Mouse (Mus musculus) liver, adult 2 months (tissue): ENCODE measurements around the gene Pkp3. TPM values are rescaled to one million over a fixed set of nuclear protein-coding genes. Genes with fewer than 3 reads are reported as not detected.

ENCODE experiments used
- DNase-seq: peaks from one replicate; pipeline ENCODE4 v3.0.0-alpha.2; 2011; ENCODE audit warnings: low read depth, low spot score; ENCODE audit errors: extremely low read depth
- H3K27ac ChIP-seq: fragments of 200-500 bp; replicated peaks from 2 replicates; pipeline ENCODE4 v1.5.1; 2012; ENCODE audit warnings: low read depth, mild to moderate bottlenecking, control low read depth, inconsistent platforms, low read length; ENCODE audit not compliant: insufficient read depth
- H3K27me3 ChIP-seq: fragments of 200-500 bp; 2 replicates; pipeline ENCODE4 v1.6.1; 2012; ENCODE audit warnings: mild to moderate bottlenecking, moderate library complexity, low read length, inconsistent platforms; ENCODE audit not compliant: control insufficient read depth, insufficient read depth
- H3K36me3 ChIP-seq: fragments of 200-500 bp; 2 replicates; pipeline ENCODE4 v1.6.1; 2012; ENCODE audit warnings: low read length, inconsistent platforms; ENCODE audit not compliant: control insufficient read depth, insufficient read depth
- H3K4me1 ChIP-seq: fragments of 200-500 bp; 2 replicates; pipeline ENCODE4 v1.6.1; 2011; ENCODE audit warnings: low read length; ENCODE audit not compliant: control insufficient read depth, insufficient read depth
- H3K4me3 ChIP-seq: fragments of 200-500 bp; 2 replicates; pipeline ENCODE4 v1.5.1; 2011; ENCODE audit warnings: low read depth, mild to moderate bottlenecking, control low read depth, low read length, moderate library complexity; ENCODE audit not compliant: insufficient read depth
- H3K79me2 ChIP-seq: fragments of 200-500 bp; 2 replicates; pipeline ENCODE4 v1.6.1; 2012; ENCODE audit warnings: inconsistent platforms, mild to moderate bottlenecking, low read length, moderate library complexity; ENCODE audit not compliant: control insufficient read depth, insufficient read depth
- H3K9ac ChIP-seq: fragments of 200-500 bp; 2 replicates; pipeline ENCODE4 v1.6.1; 2012; ENCODE audit warnings: low read depth, mild to moderate bottlenecking, control low read depth, inconsistent platforms, low read length
- CTCF ChIP-seq: fragments of 200-500 bp; IDR thresholded peaks from 2 replicates; pipeline ENCODE4 v1.5.1; 2011; ENCODE audit warnings: low read depth, low read length, control low read depth
- POLR2A ChIP-seq: fragments of 200-500 bp; IDR thresholded peaks from 2 replicates; pipeline ENCODE4 v1.6.1; 2011; ENCODE audit warnings: low read length, control low read depth; ENCODE audit not compliant: insufficient read depth; ENCODE audit errors: extremely low read depth
- WGBS: fragments of 180-500 bp; shearing (Covaris S2); methylation state at CpG from one replicate; pipeline ENCODE4 v1.1.7; 2018; 5-methylcytosine and 5-hydroxymethylcytosine counted together
- polyA plus RNA-seq: library from polyadenylated mRNA; depleted of rRNA; stranded (reverse); fragments of >200 nt; gene quantifications from 2 replicates; pipeline ENCODE4 v1.2.3, GENCODE M21; 2012
- total RNA-seq: library from RNA; depleted of rRNA; stranded (reverse); fragments of >200 nt; gene quantifications from 2 replicates; pipeline ENCODE4 v1.2.3, GENCODE M21; 2014

Gene Pkp3
- total and polyA plus RNA-seq, 2 experiments = 0.83 to 2.0 TPM

DNA sequence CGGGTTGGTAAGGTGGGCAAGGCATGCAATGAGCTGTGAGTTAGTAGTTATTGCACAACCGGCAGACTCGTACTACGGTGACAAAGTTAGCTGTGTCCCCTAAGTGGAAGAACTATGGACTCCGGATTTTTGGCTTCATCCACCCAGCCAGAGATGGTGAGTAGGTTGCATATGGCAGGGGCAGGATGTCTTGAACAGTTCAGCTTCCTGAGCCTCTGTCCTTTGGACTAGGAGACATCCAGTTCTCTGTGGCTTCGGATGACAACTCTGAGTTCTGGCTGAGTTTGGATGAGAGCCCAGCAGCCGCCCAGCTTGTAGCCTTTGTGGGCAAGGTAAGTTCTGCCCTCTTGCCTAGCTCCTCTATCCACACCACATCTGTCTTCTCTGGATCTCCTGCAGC is 13.4 kb upstream of the Pkp3 start:
- no peaks in the 10 kb centered on the region for H3K36me3 ChIP-seq
- H3K4me3 ChIP-seq = no peak overlapping the region
- WGBS = 20% methylated on average over 7 of the region's 7 CpGs
- no peak overlapping the region for H3K9ac ChIP-seq
- no peak overlapping the region for H3K27ac ChIP-seq
- TF ChIP-seq POLR2A = no peak
- TF ChIP-seq CTCF = no peak
- H3K27me3 ChIP-seq = peaks cover 10% of the 10 kb centered on the region
- DNase-seq = peak; percentile 62
- no peaks in the 10 kb centered on the region for H3K79me2 ChIP-seq
- peaks cover 8% of the 10 kb centered on the region for H3K4me1 ChIP-seq

DNA sequence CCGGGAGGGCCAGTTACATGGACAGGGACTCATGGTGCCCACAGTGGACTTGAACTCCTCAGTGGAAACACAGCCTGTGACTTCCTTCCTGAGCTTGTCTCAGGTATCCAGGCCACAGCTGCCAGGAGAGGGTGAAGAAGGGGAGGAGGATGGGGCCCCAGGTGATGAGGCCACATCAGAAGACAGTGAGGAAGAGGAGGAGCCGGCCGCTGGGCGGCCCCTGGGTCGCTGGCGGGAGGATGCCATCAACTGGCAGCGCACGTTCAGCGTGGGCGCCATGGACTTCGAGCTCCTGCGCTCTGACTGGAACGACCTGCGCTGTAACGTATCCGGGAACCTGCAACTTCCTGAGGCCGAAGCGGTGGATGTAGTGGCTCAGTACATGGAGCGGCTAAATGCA is 9.7 kb upstream of the Pkp3 start:
- 58% methylated on average over 19 of the region's 19 CpGs for WGBS

DNA sequence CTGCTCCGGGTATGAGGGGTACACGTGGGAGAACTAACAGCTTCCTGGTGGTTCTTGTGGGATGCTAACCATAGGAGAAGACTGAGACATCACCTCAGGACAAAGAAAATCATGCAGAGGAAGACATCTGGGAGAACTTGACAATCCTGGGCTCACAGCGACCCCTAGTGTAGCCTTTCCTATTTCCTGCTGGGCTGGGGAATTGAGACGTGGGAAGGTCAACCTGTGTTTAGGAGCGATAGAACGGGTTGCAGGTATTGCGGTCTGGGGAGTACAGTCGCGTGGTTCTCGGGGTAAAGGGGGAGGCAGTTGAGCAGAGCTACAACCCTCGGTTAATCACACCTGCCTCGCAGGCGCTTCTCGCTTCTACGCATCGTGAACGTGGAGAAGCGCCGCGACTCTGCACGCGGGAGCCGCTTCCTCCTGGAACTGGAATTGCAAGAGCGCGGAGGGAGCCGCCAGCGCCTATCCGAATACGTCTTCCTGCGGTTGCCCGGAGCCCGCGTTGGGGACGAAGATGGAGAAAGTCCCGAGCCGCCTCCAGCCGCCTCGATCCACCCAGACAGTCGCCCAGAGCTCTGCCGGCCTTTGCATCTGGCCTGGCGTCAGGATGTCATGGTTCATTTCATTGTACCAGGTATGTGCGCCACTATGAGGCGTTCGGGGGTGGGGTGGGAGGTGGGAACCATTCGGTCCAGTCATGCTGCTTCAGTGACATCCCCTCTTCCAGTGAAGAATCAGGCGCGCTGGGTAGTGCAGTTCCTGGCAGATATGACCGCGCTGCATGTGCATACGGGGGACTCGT is 7.8 kb upstream of the Pkp3 start:
- peaks cover 3% of the 10 kb centered on the region; the same call in 1 of the 2 replicates for H3K27me3 ChIP-seq
- peak; percentile 74 for DNase-seq
- no peaks in the 10 kb centered on the region for H3K4me1 ChIP-seq
- 5% methylated on average over 51 of the region's 51 CpGs for WGBS
- H3K4me3 ChIP-seq = peak overlapping the region; percentile 2; the same call in 1 of the 2 replicates
- peak; percentile 79 for TF ChIP-seq CTCF
- no peak for TF ChIP-seq POLR2A
- no peaks in the 10 kb centered on the region for H3K36me3 ChIP-seq
- no peak overlapping the region for H3K9ac ChIP-seq
- no peak overlapping the region for H3K27ac ChIP-seq
- no peaks in the 10 kb centered on the region for H3K79me2 ChIP-seq

More for the DNA sequence above, 9.7 kb upstream of the Pkp3 start:
- TF ChIP-seq CTCF (no peak), POLR2A (no peak)
- H3K79me2 ChIP-seq = no peaks in the 10 kb centered on the region
- no peak overlapping the region for H3K27ac ChIP-seq
- no peak overlapping the region for H3K9ac ChIP-seq
- no peaks in the 10 kb centered on the region for H3K36me3 ChIP-seq
- H3K27me3 ChIP-seq = peaks cover 3% of the 10 kb centered on the region; the same call in 1 of the 2 replicates
- peaks cover 5% of the 10 kb centered on the region for H3K4me1 ChIP-seq
- H3K4me3 ChIP-seq = no peak overlapping the region
- no peak for DNase-seq

DNA sequence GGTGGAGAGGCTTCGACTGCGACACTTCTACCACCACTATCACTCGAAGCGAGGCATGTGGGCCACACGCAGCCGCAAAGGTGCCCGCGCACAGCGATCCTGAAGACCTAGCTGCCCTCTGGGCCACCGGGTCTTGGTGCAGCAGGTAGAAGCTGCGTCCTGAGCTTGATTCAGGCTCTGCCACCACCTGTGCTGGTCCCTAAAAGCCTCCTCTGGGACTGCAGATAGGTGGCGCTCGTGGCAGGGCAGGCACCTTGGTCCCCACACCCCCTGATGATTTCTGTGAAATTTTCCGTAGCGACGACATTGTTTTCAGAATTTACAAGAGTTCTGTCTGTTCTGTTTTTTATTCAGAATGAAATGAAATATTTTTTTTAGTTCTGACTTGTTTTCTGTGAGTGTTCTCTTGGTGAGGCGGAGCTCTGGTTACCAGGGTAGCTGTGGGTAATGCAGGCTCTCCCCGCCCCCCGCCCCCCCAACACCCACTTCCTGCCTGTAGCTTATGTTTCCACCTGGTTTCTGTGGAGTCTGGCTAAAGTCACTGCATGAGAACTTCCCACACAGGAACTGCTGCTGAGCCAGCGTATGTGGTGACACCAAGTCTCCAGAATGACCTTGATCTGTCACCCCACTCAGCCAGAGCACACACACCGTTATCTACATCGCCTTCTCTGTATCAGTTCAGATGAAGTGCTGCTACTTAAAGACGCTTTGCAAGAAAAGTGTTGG is 5.8 kb upstream of the Pkp3 start:
- peak; percentile 24 for DNase-seq
- no peaks in the 10 kb centered on the region for H3K36me3 ChIP-seq
- no peak overlapping the region for H3K9ac ChIP-seq
- H3K4me1 ChIP-seq = no peaks in the 10 kb centered on the region
- 27% methylated on average over 23 of the region's 23 CpGs for WGBS
- peaks cover 3% of the 10 kb centered on the region; the same call in 1 of the 2 replicates for H3K27me3 ChIP-seq
- no peaks in the 10 kb centered on the region for H3K79me2 ChIP-seq
- no peak overlapping the region for H3K4me3 ChIP-seq
- TF ChIP-seq POLR2A (no peak), CTCF (peak; percentile 90)
- H3K27ac ChIP-seq = no peak overlapping the region

DNA sequence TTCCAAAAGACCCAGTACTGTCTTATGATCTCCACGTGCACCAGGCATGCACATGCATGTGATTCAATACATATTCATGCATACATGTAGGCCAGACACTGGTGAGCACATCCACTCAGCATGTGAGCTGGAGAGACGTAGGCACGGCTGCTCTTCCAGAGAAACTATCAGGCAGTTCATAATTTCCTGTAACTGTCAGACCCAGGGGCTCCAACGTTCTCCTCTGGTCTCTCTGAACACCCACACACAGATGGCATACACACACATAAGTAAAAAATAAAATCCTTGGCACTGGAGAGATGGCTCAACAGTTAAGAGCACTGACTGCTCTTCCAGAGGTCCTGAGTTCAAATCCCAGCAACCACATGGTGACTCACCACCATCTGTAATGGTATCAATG is 4.2 kb upstream of the Pkp3 start:
- H3K36me3 ChIP-seq = no peaks in the 10 kb centered on the region
- H3K27me3 ChIP-seq = peaks cover 3% of the 10 kb centered on the region; the same call in 1 of the 2 replicates
- H3K4me1 ChIP-seq = no peaks in the 10 kb centered on the region
- no peak overlapping the region for H3K9ac ChIP-seq
- H3K27ac ChIP-seq = no peak overlapping the region
- no peak for DNase-seq
- H3K79me2 ChIP-seq = no peaks in the 10 kb centered on the region
- no peak overlapping the region for H3K4me3 ChIP-seq
- 79% methylated on average over 4 of the region's 4 CpGs for WGBS
- no peak for TF ChIP-seq CTCF
- no peak for TF ChIP-seq POLR2A

DNA sequence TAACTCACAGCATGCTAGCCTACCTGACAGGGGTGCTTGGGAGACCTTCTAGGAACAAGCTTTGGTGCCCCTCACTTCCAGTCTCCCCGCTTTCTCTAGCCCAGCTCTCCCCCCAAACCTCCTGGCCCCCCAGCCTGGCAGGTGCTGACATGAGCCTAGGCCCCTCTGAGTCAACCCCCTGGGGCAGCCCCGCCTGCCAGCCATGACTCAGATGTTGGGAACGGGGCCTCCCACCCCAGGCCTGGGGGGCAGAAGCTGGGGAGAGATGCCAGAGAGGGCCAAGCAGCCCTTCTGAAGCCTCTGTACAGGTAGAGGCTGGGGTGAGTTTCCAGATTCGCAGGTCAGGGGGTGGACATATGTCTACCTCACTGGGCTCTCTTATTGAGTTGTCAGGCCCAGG is 858 bp downstream of the Pkp3 start:
- no peaks in the 10 kb centered on the region for H3K27me3 ChIP-seq
- no peaks in the 10 kb centered on the region for H3K79me2 ChIP-seq

More for the DNA sequence above, 858 bp downstream of the Pkp3 start:
- Histone ChIP-seq H3K27ac (no peak overlapping the region), H3K4me3 (no peak overlapping the region), H3K36me3 (no peaks in the 10 kb centered on the region), H3K9ac (no peak overlapping the region), H3K4me1 (no peaks in the 10 kb centered on the region)
- no peak for DNase-seq
- WGBS = 91% methylated on average over 4 of the region's 4 CpGs
- TF ChIP-seq POLR2A = no peak
- TF ChIP-seq CTCF = no peak
